Mouse (Mus musculus): ENCODE data around the gene Esr1.

- TF ChIP-seq EP300 (IDR thresholded peaks at IDR 0.05; ENCODE audit: low read depth): no peak
- no peak for TF ChIP-seq CTCF (IDR thresholded peaks at IDR 0.05; ENCODE audit: low read depth)
Observed at GRCm38 (mm10) chr10:4633287-4634030, 22.1 kb downstream of the Esr1 start.
